Mouse (Mus musculus) Patski (cell line): Measurements from ENCODE around the gene Dnajc5g. TPM values are rescaled to one million over a fixed set of nuclear protein-coding genes. Genes with fewer than 3 reads are reported as not detected.

ENCODE experiments used
- ATAC-seq: fragments of 100-300 bp; one replicate; pipeline ENCODE4 v1.8.0; 2021
- CTCF ChIA-PET: fragments of 350-600 bp; sonication (Branson Sonifier 250); formaldehyde crosslinking; loops from one replicate; lab custom pipeline; 2022; ENCODE audit warnings: inconsistent platforms; lab: Charles Lee
- POLR2A ChIA-PET: fragments of 350-600 bp; sonication (Branson Sonifier 250); formaldehyde crosslinking; loops from one replicate; lab custom pipeline; 2022; ENCODE audit warnings: antibody characterized with exemption, inconsistent platforms; lab: Charles Lee
- DNase-seq: peaks from one replicate; pipeline ENCODE4 v3.0.0-alpha.2; 2011; ENCODE audit warnings: low read depth, low spot score
- H3K27me3 ChIP-seq: fragments of 371-371 bp; one replicate; pipeline ENCODE4 v1.5.1; 2021
- CTCF ChIP-seq: fragments of 100-300 bp; IDR thresholded peaks from one replicate; pipeline ENCODE4 v1.5.1; 2021
- in situ Hi-C: fragments of 300-500 bp; cut with MboI; formaldehyde crosslinking; loops from 3 replicates; pipeline ENCODE4 v1.11.1; 2018; ENCODE audit warnings: low pct_unique_long_range_greater_than_20kb, mixed read lengths
- polyA plus RNA-seq: library from polyadenylated mRNA; unstranded; gene quantifications from one replicate; pipeline ENCODE4 v1.2.3, GENCODE M21; 2021

The Dnajc5g gene
- polyA plus RNA-seq, result not detected

GRCm38 (mm10) chr5:31105814-31106335, at the start of gene Dnajc5g:
Dnajc5g (plus strand) TSS chr5:31106285.
- no peak for ATAC-seq
- POLR2A ChIA-PET, result no interaction called here
- in situ Hi-C loops, result no loop called here
- DNase-seq, result no peak
- H3K27me3 ChIP-seq, result peaks cover 21% of the 10 kb centered on the region
- CTCF ChIA-PET, result no interaction called here
- TF ChIP-seq CTCF, result no peak

GRCm38 (mm10) chr5:31069810-31070209, 36.3 kb upstream of the Dnajc5g start:
- no peak for DNase-seq
- no peak for ATAC-seq
- ChIA-PET CTCF (interaction anchor here (1.1 to 2.7 kb wide), 4 partner anchors 11 to 16 kb away, joined by 3 to 15 read pairs (median 3); partner anchors contain the start of gene Cad), POLR2A (no interaction called here)
- H3K27me3 ChIP-seq, result no peaks in the 10 kb centered on the region
- in situ Hi-C loops, result no loop called here
- no peak for TF ChIP-seq CTCF

- TF ChIP-seq CTCF, result no peak
- ChIA-PET CTCF (interaction anchor here (2.7 kb wide), 1 partner anchor 10 kb away, joined by 15 read pairs; no protein-coding TSS in a partner anchor), POLR2A (no interaction called here)
- ATAC-seq (no peak), DNase-seq (no peak)
- in situ Hi-C loops, result no loop called here
- H3K27me3 ChIP-seq, result no peaks in the 10 kb centered on the region
Observed at GRCm38 (mm10) chr5:31071059-31071458, 35.0 kb upstream of the Dnajc5g start.

- in situ Hi-C loops, result no loop called here
- H3K27me3 ChIP-seq, result no peaks in the 10 kb centered on the region
- DNase-seq, result no peak
- POLR2A ChIA-PET, result no interaction called here
- ATAC-seq, result no peak
- CTCF ChIA-PET, result interaction anchor here (1.2 to 1.9 kb wide), 3 partner anchors 9 to 10 kb away, joined by 3 to 5 read pairs (median 3); no protein-coding TSS in a partner anchor
- TF ChIP-seq CTCF, result no peak
Observed at GRCm38 (mm10) chr5:31071821-31072220, 34.3 kb upstream of the Dnajc5g start.

- CTCF ChIA-PET, result interaction anchor here (1.9 kb wide), 1 partner anchor 11 kb away, joined by 5 read pairs; no protein-coding TSS in a partner anchor
- DNase-seq, result no peak
- TF ChIP-seq CTCF, result no peak
- POLR2A ChIA-PET, result no interaction called here
- in situ Hi-C loops, result no loop called here
- ATAC-seq, result no peak
- H3K27me3 ChIP-seq, result no peaks in the 10 kb centered on the region
Observed at GRCm38 (mm10) chr5:31073176-31073575, 32.9 kb upstream of the Dnajc5g start.

- ATAC-seq, result no peak
Observed at GRCm38 (mm10) chr5:31076346-31076745, 29.7 kb upstream of the Dnajc5g start.

GRCm38 (mm10) chr5:31080059-31080794, 25.9 kb upstream of the Dnajc5g start:
- H3K27me3 ChIP-seq, result no peaks in the 10 kb centered on the region
- in situ Hi-C loops, result no loop called here
- POLR2A ChIA-PET, result no interaction called here
- TF ChIP-seq CTCF, result no peak
- CTCF ChIA-PET, result interaction anchor here (0.8 to 3.3 kb wide), 3 partner anchors 8 to 32 kb away, joined by 3 to 15 read pairs (median 3); no protein-coding TSS in a partner anchor
- ATAC-seq, result no peak
- DNase-seq, result no peak

More at GRCm38 (mm10) chr5:31076346-31076745, 29.7 kb upstream of the Dnajc5g start:
- no peak for DNase-seq
- in situ Hi-C loops, result no loop called here
- ChIA-PET CTCF (no interaction called here), POLR2A (no interaction called here)
- H3K27me3 ChIP-seq, result no peaks in the 10 kb centered on the region
- no peak for TF ChIP-seq CTCF

GRCm38 (mm10) chr5:31080795-31081164, 25.3 kb upstream of the Dnajc5g start:
- CTCF ChIA-PET, result interaction anchor here (0.8 to 3.3 kb wide), 3 partner anchors 9 to 31 kb away, joined by 3 to 15 read pairs (median 3); no protein-coding TSS in a partner anchor

GRCm38 (mm10) chr5:31081386-31081785, 24.7 kb upstream of the Dnajc5g start:
- ChIA-PET POLR2A (no interaction called here), CTCF (interaction anchor here (1.1 to 3.3 kb wide), 2 partner anchors 9 to 11 kb away, joined by 3 to 15 read pairs; no protein-coding TSS in a partner anchor)
- H3K27me3 ChIP-seq, result no peaks in the 10 kb centered on the region
- DNase-seq (no peak), ATAC-seq (no peak)
- no peak for TF ChIP-seq CTCF
- in situ Hi-C loops, result no loop called here

More at GRCm38 (mm10) chr5:31080795-31081164, 25.3 kb upstream of the Dnajc5g start:
- no peak for ATAC-seq
- no peaks in the 10 kb centered on the region for H3K27me3 ChIP-seq
- POLR2A ChIA-PET, result no interaction called here
- in situ Hi-C loops, result no loop called here
- no peak for DNase-seq
- TF ChIP-seq CTCF, result no peak

GRCm38 (mm10) chr5:31082355-31082754, 23.7 kb upstream of the Dnajc5g start:
- DNase-seq (no peak), ATAC-seq (no peak)
- CTCF ChIA-PET, result interaction anchor here (0.9 to 3.3 kb wide), 3 partner anchors 10 to 29 kb away, joined by 3 to 15 read pairs (median 3); no protein-coding TSS in a partner anchor
- POLR2A ChIA-PET, result no interaction called here
- no peaks in the 10 kb centered on the region for H3K27me3 ChIP-seq
- in situ Hi-C loops, result no loop called here
- TF ChIP-seq CTCF, result no peak
